Mouse (Mus musculus) ES-Bruce4 (cell line): ENCODE data around the gene Yrdc.

Experiments used
- CTCF ChIP-seq: IDR thresholded peaks from one replicate; pipeline ENCODE4 v1.8.1; 2011; ENCODE audit warnings: low read depth, low read length
- EP300 ChIP-seq: IDR thresholded peaks from 2 replicates; pipeline ENCODE4 v1.6.1; 2011; ENCODE audit warnings: low read depth, low read length; ENCODE audit not compliant: insufficient read depth
- POLR2A ChIP-seq: IDR thresholded peaks from one replicate; pipeline ENCODE4 v1.8.1; 2011; ENCODE audit warnings: low read length; ENCODE audit not compliant: insufficient read depth

- TF ChIP-seq CTCF (peak; percentile 52), POLR2A (no peak), EP300 (no peak)
These were observed 9.5 kb upstream of the Yrdc start for GRCm38 (mm10) chr4:124840998-124841397.
